In the genomic region with DNA sequence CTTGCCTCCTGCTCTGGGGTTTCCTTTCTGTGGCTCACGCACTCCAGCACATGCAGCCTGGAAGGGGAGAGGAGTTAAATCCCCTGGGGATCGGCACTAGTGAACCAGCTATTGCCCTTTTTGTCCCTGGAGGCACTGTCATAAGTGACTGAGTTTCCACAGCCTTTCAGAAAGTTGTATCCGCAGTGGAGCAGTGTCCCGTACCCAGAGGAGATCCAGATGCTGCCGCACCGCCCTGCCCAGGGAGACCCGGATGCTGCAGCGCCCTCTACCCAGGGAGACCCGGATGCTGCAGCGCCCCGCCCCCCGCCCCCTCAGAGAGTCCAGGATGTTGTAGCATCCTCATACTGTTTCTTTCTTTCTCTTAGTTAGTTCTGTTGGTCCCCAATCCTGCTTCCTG, we compare ENCODE assay signal across 8 mouse cellular contexts. TPM values are rescaled to one million over a fixed set of nuclear protein-coding genes. Genes with fewer than 3 reads are reported as not detected.
A peak's percentile ranks its signal among the peaks of the same experiment; 100 is the strongest.
DNase-seq lines count a peak whose midpoint lies in the region; TF ChIP-seq lines count a peak whose summit lies in the region.

No protein-coding gene starts in this region.

- no peaks in the 10 kb centered on the region for H3K36me3 ChIP-seq in E14TG2a.4 (ENCODE audit: insufficient read depth, low read length)

- H3K4me3 ChIP-seq in E14TG2a.4 (replicated peaks; ENCODE audit: low read length): peak overlapping the region; percentile 53; the same call in 1 of the 2 replicates

- DNase-seq in embryo, embryonic 11 days: peak; percentile 58
- DNase-seq in heart, postnatal 4 days: peak; percentile 28
- peak; percentile 55 for DNase-seq in lung, postnatal 10 days
- DNase-seq in ovary, adult 18-20 months (ENCODE audit: low spot score): no peak
- no peak for DNase-seq in right cerebral cortex, adult 18-20 months
- no peak for DNase-seq in left cerebral cortex, postnatal 36 days (ENCODE audit: low spot score in 2 of 2)
- DNase-seq in urinary bladder, postnatal 14 days (ENCODE audit: low spot score): no peak

- H3K27me3 ChIP-seq in E14TG2a.4 (ENCODE audit: insufficient read depth, low read length): no peaks in the 10 kb centered on the region; the same call in 1 of the 2 replicates

- TF ChIP-seq CTCF in E14TG2a.4 (conservative IDR thresholded peaks at IDR 0.05; ENCODE audit: low read length): no peak

- no peaks in the 10 kb centered on the region; the same call in 1 of the 2 replicates for H3K4me1 ChIP-seq in E14TG2a.4 (replicated peaks; ENCODE audit: low read depth, low read length)

- no peaks in the 10 kb centered on the region for H3K9me3 ChIP-seq in E14TG2a.4 (ENCODE audit: low read length)

- intact Hi-C loops in left cerebral cortex, postnatal 36 days (cut with DNase I): loop anchor here (5.0 kb wide), 2 partner anchors 185 to 400 kb away; no protein-coding TSS in a partner anchor

RNA-seq across cellular contexts. Expression of gene Susd1, which starts 56.3 kb away (rescaled TPM):
- total RNA-seq in heart, postnatal 4 days (2021): 1 to 10 TPM in 1 of 2 experiments, under 1 TPM in 1; 0.71 to 2.4 TPM
- total RNA-seq in left cerebral cortex, postnatal 36 days (2021): 1 to 10 TPM; 9.1 to 9.3 TPM

Comparison
In these comparisons a context has a peak if more than half of its experiments do, and no peak if none do; other contexts are left out.
1. DNase-seq: peak in embryo, embryonic 11 days (single experiment), heart, postnatal 4 days (single experiment) and lung, postnatal 10 days (single experiment); none in ovary, adult 18-20 months (single experiment), right cerebral cortex, adult 18-20 months (single experiment), left cerebral cortex, postnatal 36 days (0 of 2) and urinary bladder, postnatal 14 days (single experiment).